Mouse (Mus musculus): ENCODE measurements around the gene Aaas. TPM values are rescaled to one million over a fixed set of nuclear protein-coding genes. Genes with fewer than 3 reads are reported as not detected.

Aaas gene
- polyA plus RNA-seq, 1 experiment from 2014 or later = 36.1 TPM

DNA sequence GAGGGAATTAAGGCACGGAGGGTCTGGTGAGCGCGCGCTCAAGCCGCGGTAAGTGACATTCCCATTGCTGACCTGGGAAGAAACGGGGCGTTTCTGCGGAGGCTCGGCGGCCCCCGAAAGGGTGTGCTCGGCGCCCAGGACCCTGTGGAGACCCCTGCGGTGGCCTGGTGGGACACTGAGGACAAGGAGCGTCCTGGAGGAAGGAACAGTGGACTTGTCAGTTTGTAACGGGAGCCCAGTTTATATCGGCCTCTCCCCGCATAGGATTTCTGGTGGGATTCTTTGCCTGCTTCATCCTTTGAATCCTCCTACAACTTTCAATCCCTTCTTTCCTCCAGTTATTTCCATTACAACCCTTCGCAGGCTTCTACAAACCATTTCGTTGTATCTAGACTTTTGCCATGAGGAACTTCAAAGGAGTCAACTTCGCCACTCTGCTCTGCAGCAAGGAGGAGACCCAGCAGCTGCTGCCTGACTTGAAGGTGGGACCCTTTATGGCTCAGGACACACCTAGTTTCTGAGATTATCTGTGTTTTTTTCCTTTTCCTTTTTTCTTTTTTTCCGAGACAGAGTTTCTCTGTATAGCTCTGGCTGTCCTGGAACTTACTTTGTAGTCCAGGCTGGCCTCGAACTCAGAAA is 54.1 kb downstream of the Aaas start:
- Histone ChIP-seq H3K4me2 (ENCODE audit: low read length) (peak overlapping the region; percentile 91), H3K9ac (ENCODE audit: low read depth, low read length) (peak overlapping the region; percentile 50), H3K27ac (ENCODE audit: low read depth, low read length) (no peak overlapping the region), H3K4me3 (ENCODE audit: low read length) (peak overlapping the region; percentile 55), H3K4me1 (ENCODE audit: control insufficient read depth, insufficient read depth, low read depth, low read length) (peaks cover 7% of the 10 kb centered on the region), H3K27me3 (replicated peaks; ENCODE audit: control insufficient read depth, insufficient read depth, low read length) (no peaks in the 10 kb centered on the region), H3K36me3 (ENCODE audit: control insufficient read depth, insufficient read depth, low read length) (no peaks in the 10 kb centered on the region), H3K9me3 (ENCODE audit: control insufficient read depth, low read length) (no peaks in the 10 kb centered on the region)
- 6% methylated on average over 24 of the region's 24 CpGs for WGBS
- peak; percentile 60 for ATAC-seq

DNA sequence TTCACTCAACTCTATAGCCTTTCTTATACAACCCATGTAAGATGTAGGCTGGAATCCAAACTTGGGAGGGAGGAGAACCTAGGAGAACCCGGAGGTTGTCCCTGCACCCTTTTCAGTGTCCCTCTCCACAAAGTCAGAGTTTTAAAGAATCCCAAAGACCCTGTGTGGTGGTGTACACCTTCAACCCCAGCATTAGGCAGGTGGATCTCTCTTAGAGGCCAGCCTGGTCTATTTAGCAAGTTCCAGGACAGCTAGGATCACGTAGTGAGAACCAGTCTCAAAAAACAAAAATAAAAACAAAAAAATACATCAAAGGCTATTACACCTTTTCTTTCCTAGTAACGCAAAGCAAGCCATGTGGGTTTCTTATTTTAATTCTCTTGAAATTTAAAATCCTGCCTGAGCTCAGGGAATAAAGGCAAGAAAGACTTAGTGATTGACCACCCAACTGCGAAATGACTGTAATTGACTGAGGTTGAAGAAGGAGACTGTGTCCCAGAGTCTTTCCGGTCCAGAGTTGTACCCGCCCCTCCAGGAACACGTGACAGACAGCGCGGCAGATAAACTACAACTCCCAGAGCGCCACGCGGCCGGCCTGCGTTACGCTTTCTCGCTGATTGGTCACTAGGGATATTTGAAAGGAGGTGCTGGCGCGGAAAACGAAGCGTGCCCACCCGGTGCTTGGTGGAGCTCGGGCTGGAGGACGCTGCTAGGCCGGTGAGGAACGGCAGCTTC is 54.8 kb downstream of the Aaas start, which contains the start of gene Espl1:
Gene Espl1 (plus strand): TSS at position 634 of the 735 bp plus-strand sequence.
- peak; percentile 98 for ATAC-seq
- H3K27ac ChIP-seq (ENCODE audit: low read depth, low read length) = peak within 1 kb of the TSS; percentile 47; the same call in 1 of the 2 replicates
- 6% methylated on average over 25 of the region's 25 CpGs for WGBS
- peak within 1 kb of the TSS; percentile 55 for H3K4me3 ChIP-seq (ENCODE audit: low read length)
- H3K9ac ChIP-seq (ENCODE audit: low read depth, low read length) = peak within 1 kb of the TSS; percentile 50
- peaks cover 7% of the 10 kb centered on the region for H3K4me1 ChIP-seq (ENCODE audit: control insufficient read depth, insufficient read depth, low read depth, low read length)
- H3K27me3 ChIP-seq (replicated peaks; ENCODE audit: control insufficient read depth, insufficient read depth, low read length) = no peaks in the 10 kb centered on the region
- peak within 1 kb of the TSS; percentile 91 for H3K4me2 ChIP-seq (ENCODE audit: low read length)
- no peaks in the 10 kb centered on the region for H3K36me3 ChIP-seq (ENCODE audit: control insufficient read depth, insufficient read depth, low read length)
- no peaks in the 10 kb centered on the region for H3K9me3 ChIP-seq (ENCODE audit: control insufficient read depth, low read length)

Other genes with a start within 250 kb of the Aaas start
- 105 and 108 TPM in 2 replicates for gene Spryd3, start 214.5 kb downstream of the Aaas start, polyA plus RNA-seq (2015; fragmentation: Nextera tagmentation; extraction: Ambion mirVana)
- gene Igfbp6, start 206.4 kb downstream of the Aaas start, polyA plus RNA-seq (2015; fragmentation: Nextera tagmentation; extraction: Ambion mirVana) = 3.9 and 4.4 TPM in 2 replicates
- gene Soat2, start 200.2 kb downstream of the Aaas start, polyA plus RNA-seq (2015; fragmentation: Nextera tagmentation; extraction: Ambion mirVana) = not detected in 2 replicates
- gene Zfp740, start 147.5 kb downstream of the Aaas start, polyA plus RNA-seq (2015; fragmentation: Nextera tagmentation; extraction: Ambion mirVana) = 39.6 and 51.0 TPM in 2 replicates
- gene Csad, start 146.0 kb downstream of the Aaas start, polyA plus RNA-seq (2015; fragmentation: Nextera tagmentation; extraction: Ambion mirVana) = 35.5 and 43.3 TPM in 2 replicates
- 1.1 and 2.0 TPM in 2 replicates for gene Itgb7, start 118.8 kb downstream of the Aaas start, polyA plus RNA-seq (2015; fragmentation: Nextera tagmentation; extraction: Ambion mirVana)
- 5.6 and 7.6 TPM in 2 replicates for gene Rarg, start 93.3 kb downstream of the Aaas start, polyA plus RNA-seq (2015; fragmentation: Nextera tagmentation; extraction: Ambion mirVana)
- gene Gm9918, start 80.2 kb downstream of the Aaas start, polyA plus RNA-seq (2015; fragmentation: Nextera tagmentation; extraction: Ambion mirVana) = 0.06 and 0.14 TPM in 2 replicates
- gene Mfsd5, start 71.3 kb downstream of the Aaas start, polyA plus RNA-seq (2015; fragmentation: Nextera tagmentation; extraction: Ambion mirVana) = 65.9 and 67.6 TPM in 2 replicates
- gene Espl1, start 54.5 kb downstream of the Aaas start, polyA plus RNA-seq (2015; fragmentation: Nextera tagmentation; extraction: Ambion mirVana) = 4.1 and 6.4 TPM in 2 replicates
- 448 and 464 TPM in 2 replicates for gene Pfdn5, start 24.7 kb downstream of the Aaas start, polyA plus RNA-seq (2015; fragmentation: Nextera tagmentation; extraction: Ambion mirVana)
- gene Myg1, start 19.1 kb downstream of the Aaas start, polyA plus RNA-seq (2015; fragmentation: Nextera tagmentation; extraction: Ambion mirVana) = 88.1 and 99.0 TPM in 2 replicates
- 0.46 and 1.0 TPM in 2 replicates for gene Sp7, start 16.4 kb upstream of the Aaas start, polyA plus RNA-seq (2015; fragmentation: Nextera tagmentation; extraction: Ambion mirVana)
- 3.4 and 3.5 TPM in 2 replicates for gene Sp1, start 55.4 kb upstream of the Aaas start, polyA plus RNA-seq (2015; fragmentation: Nextera tagmentation; extraction: Ambion mirVana)
- 0.10 and 0.30 TPM in 2 replicates for gene Amhr2, start 94.6 kb upstream of the Aaas start, polyA plus RNA-seq (2015; fragmentation: Nextera tagmentation; extraction: Ambion mirVana)
- 83.3 and 98.7 TPM in 2 replicates for gene Prr13, start 108.3 kb upstream of the Aaas start, polyA plus RNA-seq (2015; fragmentation: Nextera tagmentation; extraction: Ambion mirVana)
- 120 TPM in 2 replicates for gene Pcbp2, start 119.8 kb upstream of the Aaas start, polyA plus RNA-seq (2015; fragmentation: Nextera tagmentation; extraction: Ambion mirVana)
- 8.1 and 21.8 TPM in 2 replicates for gene Gm10337, start 153.0 kb upstream of the Aaas start, polyA plus RNA-seq (2015; fragmentation: Nextera tagmentation; extraction: Ambion mirVana)
- gene Map3k12, start 166.3 kb upstream of the Aaas start, polyA plus RNA-seq (2015; fragmentation: Nextera tagmentation; extraction: Ambion mirVana) = 55.7 and 62.4 TPM in 2 replicates
- gene Tarbp2, start 167.4 kb upstream of the Aaas start, polyA plus RNA-seq (2015; fragmentation: Nextera tagmentation; extraction: Ambion mirVana) = 104 and 109 TPM in 2 replicates
- 4.1 and 5.0 TPM in 2 replicates for gene Npff, start 174.2 kb upstream of the Aaas start, polyA plus RNA-seq (2015; fragmentation: Nextera tagmentation; extraction: Ambion mirVana)